Mouse (Mus musculus): ENCODE results near the gene Trim62.

Trim62 gene

GRCm38 (mm10) chr4:128910276-128911063 lies 27.1 kb downstream of the Trim62 start:
- DNase-seq = no peak

DNA sequence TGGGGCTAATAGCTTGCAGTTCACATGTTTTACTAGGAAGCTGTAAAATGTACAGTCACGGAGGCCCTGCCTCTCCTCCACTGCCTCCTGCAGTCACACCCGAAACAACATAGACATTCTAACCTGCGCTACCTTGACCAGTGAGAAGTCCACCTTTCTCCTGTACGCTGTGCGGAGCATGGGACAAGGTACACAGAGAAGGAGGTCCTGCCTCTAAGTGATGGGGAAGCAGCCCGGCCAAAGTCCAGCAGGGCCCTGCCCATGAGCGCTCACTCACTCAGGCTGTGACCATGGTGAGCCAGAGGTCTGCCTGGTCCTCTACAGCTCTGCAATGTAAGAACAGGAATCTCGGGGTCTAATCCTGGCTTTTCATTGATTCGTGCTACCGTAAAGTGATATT lies 28.7 kb downstream of the Trim62 start:
- DNase-seq = no peak

DNA sequence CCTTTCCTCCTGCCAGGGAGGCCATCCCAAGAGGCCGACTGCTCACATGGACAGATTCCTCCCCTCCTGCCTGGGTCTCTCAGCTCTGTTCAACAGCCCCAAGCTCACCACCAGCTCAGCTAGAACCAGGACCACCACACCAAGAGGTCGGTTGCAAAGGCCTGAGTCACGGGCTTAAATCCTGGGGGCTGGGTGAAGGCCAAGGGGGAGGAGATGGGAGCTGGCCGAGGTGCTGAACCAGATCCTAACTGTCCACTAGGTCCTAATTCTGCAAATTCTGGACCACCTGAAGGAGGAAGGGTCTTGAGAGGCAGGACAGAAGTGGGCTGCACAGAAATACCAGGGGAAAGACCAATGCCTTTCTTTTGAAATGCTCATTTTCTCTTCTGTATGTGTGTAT lies 30.4 kb downstream of the Trim62 start:
- DNase-seq = no peak

GRCm38 (mm10) chr4:128917119-128917518 lies 33.7 kb downstream of the Trim62 start:
- no peak for DNase-seq

DNA sequence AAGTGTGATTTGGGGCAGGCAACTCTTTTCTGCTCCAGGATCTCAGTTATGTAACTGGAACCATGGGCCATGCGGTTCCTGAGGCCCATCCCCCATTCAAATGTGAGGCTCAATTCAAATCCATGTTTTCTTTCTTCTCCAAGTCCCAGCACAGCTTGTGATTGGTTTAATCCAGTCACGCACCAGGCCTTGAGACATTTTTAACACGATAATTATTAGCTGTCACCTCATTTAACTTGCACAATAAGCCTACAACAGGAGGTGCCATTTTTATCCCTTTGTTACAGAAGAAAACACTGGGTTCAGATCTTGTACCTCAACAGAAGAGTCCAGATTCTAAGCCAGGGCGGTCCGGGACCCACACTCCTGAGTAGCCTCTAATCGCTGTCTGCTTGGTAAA lies 34.4 kb downstream of the Trim62 start:
- DNase-seq = no peak

- DNase-seq = no peak
Measured at GRCm38 (mm10) chr4:128918187-128918586, 34.8 kb downstream of the Trim62 start.

DNA sequence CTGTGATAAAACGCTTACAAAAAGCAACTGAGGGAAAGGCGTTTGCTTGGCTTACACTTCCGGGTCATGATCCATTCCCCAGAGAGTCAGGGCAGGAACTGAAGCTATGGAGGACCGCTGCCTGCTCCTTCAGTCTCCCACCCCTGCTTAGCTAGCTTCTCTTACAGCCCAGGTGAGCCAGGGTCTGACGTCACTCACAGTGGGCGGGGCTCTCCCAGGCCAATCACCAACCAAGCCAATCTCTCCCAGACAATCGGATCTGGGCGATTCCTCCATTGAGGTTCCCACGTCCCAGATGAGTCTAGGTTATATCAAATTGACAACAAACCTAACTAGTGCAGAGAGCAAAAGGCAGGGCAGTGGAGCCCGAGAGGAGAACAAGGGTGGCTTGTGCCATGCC lies 35.7 kb downstream of the Trim62 start:
- no peak for DNase-seq

DNA sequence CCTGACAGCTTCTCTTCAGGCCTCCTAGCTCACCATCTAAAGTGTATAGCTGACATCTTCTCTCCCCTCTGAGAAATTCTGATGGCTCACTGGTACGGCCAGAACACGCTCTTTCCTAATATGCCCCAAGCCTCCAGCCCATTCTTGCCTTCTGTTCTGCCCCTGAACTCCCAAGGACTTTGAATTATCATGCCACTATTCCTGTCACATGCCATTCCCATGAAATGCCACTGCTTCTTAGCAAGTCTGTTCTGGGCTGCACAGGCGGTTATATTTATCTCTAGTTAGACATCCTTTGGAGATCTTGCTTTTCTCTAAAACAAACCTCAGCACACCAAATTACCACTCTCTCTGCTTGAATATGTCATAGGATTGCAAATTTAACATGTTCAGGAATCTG lies 40.2 kb downstream of the Trim62 start:
- no peak for DNase-seq

DNA sequence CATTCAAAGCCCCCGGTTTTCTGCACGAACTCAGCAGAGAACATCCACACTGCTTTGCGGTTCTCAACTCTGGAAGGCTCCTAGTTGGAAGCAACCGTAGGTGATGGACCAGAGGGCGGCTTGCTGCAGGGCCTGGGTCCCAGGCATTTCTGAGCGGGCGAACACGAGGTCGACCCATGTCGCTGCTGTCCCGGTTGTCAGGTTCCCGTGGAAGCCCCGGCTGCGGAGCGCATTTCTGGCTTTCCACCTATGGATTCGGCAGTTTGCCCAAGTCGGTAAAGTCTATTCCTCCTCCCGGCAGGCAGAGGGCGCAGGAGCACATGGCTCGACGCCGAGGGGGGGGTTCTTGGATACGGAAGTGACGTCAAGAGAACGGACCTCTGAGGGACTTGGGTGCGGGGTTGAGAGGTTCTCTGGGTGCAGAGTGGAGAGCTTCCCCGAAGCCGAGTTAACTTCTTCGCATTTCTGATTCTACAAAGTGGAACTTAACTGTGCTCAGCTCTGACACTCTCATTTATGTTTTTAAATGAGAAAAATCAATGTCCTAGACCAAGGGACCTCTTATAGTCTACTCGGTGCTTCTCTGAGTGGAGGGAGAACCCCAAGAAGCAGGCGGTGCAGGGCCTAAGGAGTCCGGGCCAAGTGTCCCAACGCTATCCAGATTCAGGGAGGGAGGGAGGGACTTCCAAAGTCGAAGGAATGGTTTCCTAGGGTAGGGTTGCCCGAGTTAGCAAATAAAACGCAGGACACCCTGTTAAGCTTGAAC lies 41.6 kb downstream of the Trim62 start:
- peak; percentile 40 to 66 for DNase-seq

GRCm38 (mm10) chr4:128932783-128933182 lies 49.4 kb downstream of the Trim62 start:
- DNase-seq = no peak

DNA sequence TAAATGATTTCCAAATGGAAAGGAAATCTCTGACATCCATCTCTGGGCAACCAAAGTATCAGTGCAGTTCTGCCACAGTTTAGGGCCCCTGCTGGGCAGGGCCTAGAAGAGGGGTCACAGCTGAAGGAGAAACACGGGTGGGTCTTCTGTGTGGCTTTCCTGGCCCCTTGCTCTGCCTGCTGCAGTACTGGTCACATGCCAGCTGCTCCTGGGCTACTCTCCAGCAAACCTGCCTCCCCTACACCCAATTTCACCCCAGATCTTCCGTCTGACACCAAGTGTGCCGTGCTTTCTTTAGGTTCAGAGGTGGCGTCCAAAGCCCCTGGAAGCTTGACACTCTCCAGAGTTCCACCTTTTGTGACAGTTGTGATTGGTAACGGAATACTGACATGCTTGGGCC lies 52.2 kb downstream of the Trim62 start:
- no peak for DNase-seq

GRCm38 (mm10) chr4:128942346-128942745 lies 59.0 kb downstream of the Trim62 start:
- no peak for DNase-seq

- no peak for DNase-seq
Measured at GRCm38 (mm10) chr4:128946736-128947135, 63.4 kb downstream of the Trim62 start.

DNA sequence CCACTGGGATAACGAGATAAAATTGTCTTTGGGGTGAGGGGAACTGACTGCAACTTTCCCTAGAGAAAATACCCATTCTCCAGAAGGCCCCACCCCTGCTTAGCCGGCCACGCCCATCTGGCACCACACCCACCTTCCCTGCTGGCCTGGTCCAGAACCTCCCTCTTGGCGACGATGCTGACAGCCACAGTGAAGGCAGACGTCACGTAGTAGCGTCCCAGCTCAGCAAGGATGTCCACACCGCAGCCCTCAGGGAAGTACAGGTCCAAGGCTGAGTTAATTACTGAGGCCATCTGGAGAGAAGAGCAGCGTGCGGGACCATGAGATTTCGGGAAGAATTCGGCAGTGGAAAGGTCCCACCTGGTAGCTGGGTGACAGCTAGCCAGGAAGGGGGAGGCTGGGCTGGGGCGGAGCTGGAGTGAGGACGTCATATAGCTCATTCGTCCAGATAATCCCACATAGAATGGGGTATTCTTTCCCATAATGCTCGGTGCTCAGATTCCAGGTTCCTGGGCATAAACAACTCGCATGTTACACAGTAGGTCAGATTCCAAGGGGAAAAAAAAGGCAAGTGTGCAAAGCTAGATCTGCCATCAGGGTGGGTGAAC lies 64.0 kb downstream of the Trim62 start:
- DNase-seq = no peak

- DNase-seq = peak in 1 of 2 experiments; percentile 52
Measured at GRCm38 (mm10) chr4:128948137-128948674, 64.8 kb downstream of the Trim62 start.

GRCm38 (mm10) chr4:128949470-128950005 lies 66.2 kb downstream of the Trim62 start:
- DNase-seq = no peak

DNA sequence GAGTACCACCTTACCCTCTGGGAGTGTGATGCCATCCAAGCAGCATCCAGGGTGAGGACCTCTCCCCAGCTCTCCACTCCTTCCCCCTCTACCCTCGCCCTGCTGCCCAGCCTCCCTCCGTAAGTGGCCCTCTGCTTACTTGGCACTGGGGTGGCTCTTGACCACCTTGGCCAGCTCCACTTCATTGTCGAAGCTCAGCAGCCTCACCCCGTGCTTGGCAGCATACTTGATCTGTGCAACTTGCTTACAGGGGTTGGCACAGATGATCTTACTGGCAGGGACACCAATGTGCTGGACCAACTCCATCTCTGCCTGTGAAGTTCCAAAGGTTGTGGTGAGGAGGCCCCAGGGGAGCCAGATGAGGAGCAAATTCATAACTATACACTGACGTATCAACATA lies 67.1 kb downstream of the Trim62 start:
- no peak for DNase-seq

GRCm38 (mm10) chr4:128953851-128954250 lies 70.5 kb downstream of the Trim62 start:
- no peak for DNase-seq

DNA sequence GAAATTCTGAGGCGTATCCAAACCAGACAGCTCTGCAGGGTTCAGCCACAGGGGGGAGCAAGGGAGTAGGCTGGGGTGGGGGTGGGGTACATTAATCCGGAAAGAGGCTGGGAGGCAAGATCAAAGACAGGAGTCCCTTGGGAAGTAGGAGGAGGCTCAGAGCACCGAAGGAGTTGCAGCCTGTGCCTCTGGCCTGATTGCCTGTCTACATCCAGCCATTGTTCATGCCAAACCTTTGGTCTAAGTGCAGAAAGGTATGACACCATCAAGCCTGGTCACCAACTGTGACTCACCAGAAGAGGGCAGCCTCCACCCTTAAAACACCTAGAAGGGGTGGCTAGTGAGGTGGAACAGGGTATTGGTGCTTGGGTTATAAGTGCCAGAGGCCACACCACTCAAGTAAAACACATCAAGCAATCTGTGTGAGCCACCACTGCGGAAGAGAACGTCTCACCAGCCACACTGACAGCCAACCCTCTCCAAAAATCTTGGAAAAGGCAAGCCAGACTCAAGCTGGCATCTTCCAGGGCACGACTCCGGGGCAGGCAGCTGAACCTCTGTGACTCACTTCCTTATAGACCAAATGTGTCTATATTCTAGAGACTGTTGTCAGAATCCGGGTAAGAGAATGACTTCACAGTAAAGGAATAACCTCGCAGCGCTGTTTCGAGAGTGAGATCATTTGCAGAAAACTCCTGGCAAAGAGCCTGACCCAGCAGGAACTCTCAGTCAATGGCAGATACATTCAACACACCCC lies 74.0 kb downstream of the Trim62 start:
- no peak for DNase-seq

GRCm38 (mm10) chr4:128958156-128958555 lies 74.8 kb downstream of the Trim62 start:
- DNase-seq = no peak

GRCm38 (mm10) chr4:128958849-128959248 lies 75.5 kb downstream of the Trim62 start:
- no peak for DNase-seq

DNA sequence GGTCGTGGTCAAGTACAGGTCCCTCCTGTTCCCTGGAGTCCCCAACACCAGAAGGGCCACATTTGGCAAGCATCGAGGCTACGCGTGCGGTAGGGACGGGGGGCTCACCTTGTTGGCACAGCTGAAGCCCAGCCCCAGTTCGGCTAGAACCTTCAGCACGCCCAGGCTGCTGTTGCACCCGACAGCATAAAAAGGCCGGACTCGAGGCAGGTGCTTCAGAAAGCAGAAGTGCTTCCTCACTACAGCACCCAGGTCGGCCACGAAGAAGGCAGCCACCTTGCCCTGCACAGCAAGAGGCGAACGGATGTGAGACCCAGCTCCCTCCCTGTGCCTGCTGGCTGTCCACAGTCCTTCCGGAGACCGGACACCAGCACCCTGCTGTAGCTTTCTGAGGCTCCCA lies 76.3 kb downstream of the Trim62 start:
- DNase-seq = peak in 1 of 2 experiments; percentile 19
